Mouse (Mus musculus): ENCODE measurements around the gene Fut2.

The Fut2 gene

GRCm38 (mm10) chr7:45666161-45666560 lies at the start of gene Fut2:
Gene Fut2, minus strand, starts transcription at chr7:45666394.
- DNase-seq: no peak

GRCm38 (mm10) chr7:45715090-45715708 lies 49.0 kb upstream of the Fut2 start, which contains the start of gene Rpl18:
Gene Rpl18, plus strand, starts transcription at chr7:45715457.
- peak; percentile 98 for DNase-seq

GRCm38 (mm10) chr7:45714630-45715089 lies 48.5 kb upstream of the Fut2 start:
- DNase-seq: no peak

GRCm38 (mm10) chr7:45713881-45714520 lies 47.8 kb upstream of the Fut2 start:
- DNase-seq: no peak

GRCm38 (mm10) chr7:45713396-45713795 lies 47.2 kb upstream of the Fut2 start:
- no peak for DNase-seq

- no peak for DNase-seq
These were observed 46.0 kb upstream of the Fut2 start for GRCm38 (mm10) chr7:45712022-45712757.

GRCm38 (mm10) chr7:45711316-45712021 lies 45.3 kb upstream of the Fut2 start:
- no peak for DNase-seq

GRCm38 (mm10) chr7:45710477-45711191 lies 44.4 kb upstream of the Fut2 start:
- DNase-seq: no peak

GRCm38 (mm10) chr7:45709677-45710355 lies 43.6 kb upstream of the Fut2 start:
- DNase-seq: no peak

- DNase-seq: peak; percentile 68
These were observed 42.8 kb upstream of the Fut2 start for GRCm38 (mm10) chr7:45709036-45709435.

GRCm38 (mm10) chr7:45708221-45708761 lies 42.1 kb upstream of the Fut2 start:
- no peak for DNase-seq

GRCm38 (mm10) chr7:45707375-45707967 lies 41.3 kb upstream of the Fut2 start:
- peak; percentile 96 for DNase-seq

GRCm38 (mm10) chr7:45706721-45707241 lies 40.6 kb upstream of the Fut2 start:
- DNase-seq: peak; percentile 85

GRCm38 (mm10) chr7:45705873-45706281 lies 39.7 kb upstream of the Fut2 start:
- peak; percentile 72 for DNase-seq

GRCm38 (mm10) chr7:45705443-45705864 lies 39.3 kb upstream of the Fut2 start:
- DNase-seq: no peak

GRCm38 (mm10) chr7:45704730-45705442 lies 38.7 kb upstream of the Fut2 start, which contains the start of gene Dbp:
Gene Dbp, plus strand, starts transcription at chr7:45705088.
- peak; percentile 100 for DNase-seq

- peak; percentile 97 for DNase-seq
These were observed 37.9 kb upstream of the Fut2 start for GRCm38 (mm10) chr7:45704046-45704559.

- no peak for DNase-seq
These were observed 37.4 kb upstream of the Fut2 start for GRCm38 (mm10) chr7:45703521-45704033.

GRCm38 (mm10) chr7:45702809-45703520 lies 36.8 kb upstream of the Fut2 start:
- no peak for DNase-seq

All from retina, postnatal 1 day (tissue).